Mouse (Mus musculus) stomach, postnatal 0 days (tissue): ENCODE measurements around the gene Olfr382. TPM values are rescaled to one million over a fixed set of nuclear protein-coding genes. Genes with fewer than 3 reads are reported as not detected.
"Not testable (repeated sequence)": the region's sequence is repeated elsewhere in the genome, so short reads cannot be mapped to it uniquely, and the experiment has no call there.

Experiments used
- ATAC-seq: fragments of 200-750 bp; cut with Nextera tagmentation; 2 replicates; pipeline ENCODE4 v1.8.0; 2017; ENCODE audit not compliant: low FRiP score, low TSS enrichment
- DNase-seq: peaks from one replicate; pipeline ENCODE4 v3.0.0-alpha.2; 2016; ENCODE audit warnings: low spot score
- H3K27ac ChIP-seq: fragments of 300-500 bp; sonication (generic); replicated peaks from 2 replicates; pipeline ENCODE4 v1.5.1; 2014; ENCODE audit warnings: mild to moderate bottlenecking, control low read depth
- H3K27me3 ChIP-seq: fragments of 300-500 bp; sonication (generic); 2 replicates; pipeline ENCODE4 v1.6.1; 2014; ENCODE audit warnings: low read length; ENCODE audit not compliant: control insufficient read depth, insufficient read depth
- H3K36me3 ChIP-seq: fragments of 300-500 bp; sonication (generic); 2 replicates; pipeline ENCODE4 v1.6.1; 2014; ENCODE audit warnings: low read length, mixed read lengths; ENCODE audit not compliant: control insufficient read depth, insufficient read depth
- H3K4me1 ChIP-seq: fragments of 300-500 bp; sonication (generic); replicated peaks from 2 replicates; pipeline ENCODE4 v1.6.1; 2014; ENCODE audit warnings: antibody characterized with exemption; ENCODE audit not compliant: control insufficient read depth, insufficient read depth
- H3K4me2 ChIP-seq: fragments of 300-500 bp; sonication (generic); replicated peaks from 2 replicates; pipeline ENCODE4 v1.6.1; 2014; ENCODE audit warnings: low read depth, mild to moderate bottlenecking, control low read depth, moderate library complexity
- H3K4me3 ChIP-seq: fragments of 300-500 bp; sonication (generic); 2 replicates; pipeline ENCODE4 v1.5.1; 2014; ENCODE audit warnings: low read depth, low read length, control low read depth
- H3K9ac ChIP-seq: fragments of 300-500 bp; sonication (generic); 2 replicates; pipeline ENCODE4 v1.6.1; 2014; ENCODE audit warnings: mild to moderate bottlenecking, low read length, control low read depth, mixed read lengths
- H3K9me3 ChIP-seq: fragments of 300-500 bp; sonication (generic); 2 replicates; pipeline ENCODE4 v1.6.1; 2016; ENCODE audit warnings: low read length; ENCODE audit not compliant: control insufficient read depth
- CTCF ChIP-seq: IDR thresholded peaks from 2 replicates; pipeline ENCODE4 v1.5.1; 2016; ENCODE audit warnings: antibody characterized with exemption, low read depth, mild to moderate bottlenecking, moderate library complexity
- EP300 ChIP-seq: optimal IDR thresholded peaks from 2 replicates; pipeline ENCODE3; 2016; ENCODE audit warnings: antibody characterized with exemption
- WGBS: fragments of 180-500 bp; shearing (Covaris S2); extraction: QIAGEN DNeasy Blood & Tissue Kit; methylation state at CpG from one replicate; pipeline ENCODE4 v1.1.7; 2014; 5-methylcytosine and 5-hydroxymethylcytosine counted together
- polyA plus RNA-seq: library from polyadenylated mRNA; unstranded; fragments of >200 nt; fragmentation: Nextera tagmentation; extraction: Ambion mirVana; gene quantifications from 2 replicates; pipeline ENCODE4 v1.2.1, GENCODE M21; 2015

The Olfr382 gene
- not detected in 2 replicates for polyA plus RNA-seq

- Histone ChIP-seq H3K4me3 (no peak within 1 kb of the TSS), H3K27ac (no peak within 1 kb of the TSS), H3K4me2 (no peak within 1 kb of the TSS), H3K27me3 (no peaks in the 10 kb centered on the region), H3K36me3 (no peaks in the 10 kb centered on the region), H3K4me1 (no peaks in the 10 kb centered on the region), H3K9ac (no peak within 1 kb of the TSS), H3K9me3 (no peaks in the 10 kb centered on the region)
- ATAC-seq (no peak), DNase-seq (no peak)
- TF ChIP-seq CTCF: no peak
- TF ChIP-seq EP300: no peak
Observed at GRCm38 (mm10) chr11:73517097-73517496, at the start of gene Olfr382. TSS of gene Olfr382 (minus strand) at chr11:73517197.

- H3K27ac ChIP-seq: not testable (repeated sequence)
Observed at GRCm38 (mm10) chr11:73528971-73529370, 12.0 kb upstream of the Olfr382 start.

GRCm38 (mm10) chr11:73491503-73491902, 25.5 kb downstream of the Olfr382 start, which contains the start of gene Olfr381:
TSS of gene Olfr381 (minus strand) at chr11:73491603.
- Histone ChIP-seq H3K4me1 (no peaks in the 10 kb centered on the region), H3K9ac (no peak within 1 kb of the TSS), H3K36me3 (no peaks in the 10 kb centered on the region), H3K9me3 (no peaks in the 10 kb centered on the region), H3K4me2 (no peak within 1 kb of the TSS), H3K4me3 (no peak within 1 kb of the TSS), H3K27ac (no peak within 1 kb of the TSS), H3K27me3 (no peaks in the 10 kb centered on the region)
- DNase-seq (no peak), ATAC-seq (no peak)
- TF ChIP-seq CTCF: no peak
- no peak for TF ChIP-seq EP300

More at GRCm38 (mm10) chr11:73528971-73529370, 12.0 kb upstream of the Olfr382 start:
- not testable (repeated sequence) for H3K36me3 ChIP-seq, H3K9ac ChIP-seq, H3K4me1 ChIP-seq, DNase-seq, H3K4me2 ChIP-seq, H3K27me3 ChIP-seq, H3K4me3 ChIP-seq, ATAC-seq, H3K9me3 ChIP-seq
- 87% methylated on average over 1 of the region's 1 CpGs for WGBS

Other genes with a start within 250 kb of the Olfr382 start
- gene Trpv3, start 249.8 kb downstream of the Olfr382 start, polyA plus RNA-seq: 0.57 and 0.61 TPM in 2 replicates
- gene Aspa, start 187.6 kb downstream of the Olfr382 start, polyA plus RNA-seq: 2.7 and 3.3 TPM in 2 replicates
- not detected in 2 replicates for gene Gm49340, start 187.5 kb downstream of the Olfr382 start, polyA plus RNA-seq
- gene Spata22, start 187.5 kb downstream of the Olfr382 start, polyA plus RNA-seq: 0.17 TPM in 1 of 2 replicates, not detected in the other
- gene Olfr20, start 166.4 kb downstream of the Olfr382 start, polyA plus RNA-seq: 0.06 TPM in 1 of 2 replicates, not detected in the other
- not detected in 2 replicates for gene Olfr376, start 146.0 kb downstream of the Olfr382 start, polyA plus RNA-seq
- gene Olfr1, start 117.6 kb downstream of the Olfr382 start, polyA plus RNA-seq: not detected in 2 replicates
- not detected in 2 replicates for gene Olfr378, start 88.7 kb downstream of the Olfr382 start, polyA plus RNA-seq
- not detected in 2 replicates for gene Olfr380, start 59.7 kb downstream of the Olfr382 start, polyA plus RNA-seq
- not detected in 2 replicates for gene Olfr381, start 25.6 kb downstream of the Olfr382 start, polyA plus RNA-seq
- not detected in 2 replicates for gene Olfr385, start 75.8 kb upstream of the Olfr382 start, polyA plus RNA-seq
- not detected in 2 replicates for gene Olfr384, start 81.4 kb upstream of the Olfr382 start, polyA plus RNA-seq
- not detected in 2 replicates for gene Zfp735, start 171.6 kb upstream of the Olfr382 start, polyA plus RNA-seq